Mouse (Mus musculus) MEL-GATA-1-ER (cell line): Measurements from ENCODE around the gene Atf5.

Source experiments
- DNase-seq: peaks from one replicate; pipeline ENCODE4 v3.0.0-alpha.2; 2012; ENCODE audit warnings: low read depth; ENCODE audit errors: extremely low read depth

Atf5 gene

DNA sequence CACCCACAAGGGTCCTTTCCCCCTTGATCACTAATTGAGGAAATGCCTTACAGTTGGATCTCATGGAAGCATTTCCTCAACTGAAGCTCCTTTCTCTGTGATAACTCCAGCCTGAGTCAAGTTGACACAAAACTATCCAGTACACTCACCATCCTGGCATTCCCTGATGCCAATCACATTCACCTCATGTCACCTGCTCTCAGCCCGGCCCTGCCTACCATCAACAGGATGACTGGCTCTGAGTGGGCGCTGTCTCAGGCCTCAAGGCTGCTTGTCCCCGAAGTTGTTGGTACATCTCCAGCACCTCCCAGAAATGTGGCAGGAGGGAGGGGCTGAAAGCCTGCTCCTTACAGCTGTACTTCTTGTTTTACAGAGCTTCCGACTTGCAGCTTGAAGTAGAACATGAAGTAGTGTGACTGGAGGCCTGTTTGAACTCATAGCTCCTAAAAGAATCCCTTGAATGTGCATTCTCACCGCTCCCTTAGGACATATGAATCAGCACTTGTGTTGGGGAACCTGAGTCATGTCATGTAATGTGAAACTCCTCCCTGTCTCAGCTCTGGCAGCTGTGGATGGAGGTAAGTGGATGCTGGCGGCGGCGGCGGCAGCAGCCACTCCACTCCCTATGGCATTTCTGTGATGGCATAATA lies 39.5 kb downstream of the Atf5 start:
- DNase-seq, result no peak

DNA sequence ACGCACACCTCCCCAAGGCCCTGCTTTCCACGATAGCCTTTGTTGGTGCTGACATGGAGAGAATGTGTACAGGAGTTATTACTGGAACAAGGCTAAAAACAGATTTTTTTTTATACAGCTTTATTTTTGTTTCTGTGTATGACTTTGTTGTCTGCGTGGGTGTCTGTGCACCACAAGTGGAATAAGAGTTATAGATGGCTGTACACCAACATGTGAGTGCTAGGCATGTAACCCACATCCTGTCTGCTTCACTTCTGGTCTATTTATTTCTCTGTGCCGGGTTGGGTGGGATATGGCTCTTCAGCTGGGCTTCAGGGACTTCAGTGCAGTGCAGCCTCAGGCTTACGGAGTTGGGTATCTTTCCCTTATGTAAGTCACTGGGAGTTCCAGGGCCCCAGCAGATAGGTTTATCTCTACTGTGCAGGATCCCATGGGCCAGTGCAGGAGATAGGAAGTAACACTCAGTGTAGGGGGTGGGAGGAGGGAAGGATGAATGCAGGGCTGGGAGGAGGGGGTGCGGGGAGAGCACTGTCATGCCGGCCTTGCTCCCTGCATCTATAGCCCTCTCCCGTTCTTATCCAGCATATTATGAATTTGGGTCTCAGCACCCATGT lies 43.8 kb downstream of the Atf5 start:
- DNase-seq, result peak; percentile 31

DNA sequence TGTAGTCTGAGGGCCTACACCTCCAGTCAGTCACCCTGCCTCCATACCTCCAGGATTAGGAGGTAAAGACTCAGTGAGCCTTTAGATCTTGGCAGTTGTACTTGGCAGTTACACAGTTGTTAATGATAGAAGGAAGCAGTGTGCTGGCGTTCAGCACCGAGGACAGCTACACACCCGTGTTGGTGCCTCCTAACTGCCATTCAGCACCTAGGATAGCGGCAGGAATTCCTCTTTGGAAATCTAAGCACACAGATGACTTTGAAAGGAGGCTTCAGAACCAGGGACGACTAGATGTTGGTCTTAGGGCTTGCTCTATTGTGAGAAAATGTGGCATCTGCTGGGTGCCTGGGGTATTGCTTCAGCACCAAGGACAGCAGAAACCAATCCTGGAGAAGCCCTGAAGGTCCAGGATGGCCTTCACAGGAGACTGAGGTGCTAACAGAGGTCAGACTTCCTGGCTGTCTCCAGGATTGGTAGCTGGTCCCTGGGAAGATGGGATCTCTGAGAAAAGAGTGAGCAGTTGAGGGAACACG lies 46.3 kb downstream of the Atf5 start:
- DNase-seq, result peak; percentile 36

DNA sequence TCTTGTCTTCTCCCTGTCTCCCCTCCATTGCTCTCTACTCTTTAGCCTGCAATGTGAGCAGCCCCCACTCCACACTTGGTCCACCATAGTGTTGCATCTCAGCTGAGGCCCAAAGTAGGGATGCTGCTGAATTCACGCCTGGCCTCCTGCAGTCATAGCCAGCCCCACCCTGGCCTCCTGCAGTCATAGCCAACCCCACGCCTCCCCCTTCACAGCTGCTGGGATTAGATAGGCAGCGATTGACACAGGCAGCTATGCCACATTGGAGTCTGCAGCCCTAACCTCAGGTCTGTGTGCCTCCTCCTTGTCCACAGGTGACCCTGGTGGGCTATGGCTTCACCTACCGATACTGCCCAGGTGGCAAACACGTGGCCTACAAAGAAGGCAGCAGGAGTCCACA lies 48.3 kb downstream of the Atf5 start:
- DNase-seq, result no peak
